In genomic region chr7:132723906-132724305, GRCm38 (mm10) we compare ENCODE assay signal across 8 mouse cellular contexts.
DNase-seq lines count a peak whose midpoint lies in the region; ATAC-seq and TF ChIP-seq lines count a peak whose summit lies in the region.

No protein-coding gene starts in this region.

- 0 out of 2 replicates have a peak, but pooled peaks have one; percentile 1 for TF ChIP-seq EP300 in liver, embryonic 14.5 days (IDR thresholded peaks at IDR 0.05; ENCODE audit: low read depth)

- no peak for TF ChIP-seq CTCF in liver, embryonic 14.5 days (IDR thresholded peaks at IDR 0.05; ENCODE audit: low read depth)

- intact Hi-C loops in heart, postnatal 36 days (cut with DNase I) = no loop called here

- H3K9ac ChIP-seq in liver, embryonic 14.5 days (replicated peaks) = no peak overlapping the region
- H3K9ac ChIP-seq in stomach, embryonic 15.5 days = no peak overlapping the region

- peak; percentile 29 for DNase-seq in urinary bladder, postnatal 25 days (ENCODE audit: low spot score)
- DNase-seq in urinary bladder, postnatal 4 days (ENCODE audit: low spot score in 2 of 2) = no peak
- DNase-seq in adrenal gland, postnatal 25 days = peak; percentile 72
- peak; percentile 99 for DNase-seq in fibroblast of lung, adult 2 months (ENCODE audit: low read depth)
- peak; percentile 82 to 84 for DNase-seq in heart, postnatal 36 days
- peak; percentile 81 to 86 (median 82) for DNase-seq in liver, embryonic 14.5 days (ENCODE audit: low read depth in 3 of 3, low spot score in 3 of 3)
- no peak for DNase-seq in layer of hippocampus, postnatal 14 days (ENCODE audit: low spot score in 2 of 2)

- H3K4me1 ChIP-seq in liver, embryonic 14.5 days (replicated peaks; ENCODE audit: control insufficient read depth in 2 of 2, insufficient read depth in 2 of 2, low read length in 1 of 2) = peaks cover 23 to 33% of the 10 kb centered on the region in 2 experiments
- H3K4me1 ChIP-seq in stomach, embryonic 15.5 days = peaks cover 14% of the 10 kb centered on the region; the same call in 1 of the 2 replicates

- no peaks in the 10 kb centered on the region for H3K27me3 ChIP-seq in liver, embryonic 14.5 days (ENCODE audit: control insufficient read depth, insufficient read depth, low read length)
- H3K27me3 ChIP-seq in stomach, embryonic 15.5 days (replicated peaks) = no peaks in the 10 kb centered on the region

- 44% methylated on average over 11 of the region's 11 CpGs for WGBS in liver, embryonic 14.5 days (ENCODE audit: insufficient replicate concordance)
- WGBS in stomach, embryonic 15.5 days = 82% methylated on average over 11 of the region's 11 CpGs

- H3K4me3 ChIP-seq in liver, embryonic 14.5 days (ENCODE audit: insufficient read depth in 1 of 2, low read depth in 2 of 2, low read length in 2 of 2) = no peak overlapping the region
- H3K4me3 ChIP-seq in stomach, embryonic 15.5 days (replicated peaks) = no peak overlapping the region

- peaks cover 12% of the 10 kb centered on the region for H3K36me3 ChIP-seq in liver, embryonic 14.5 days (replicated peaks; ENCODE audit: control insufficient read depth, insufficient read depth, low read depth)
- H3K36me3 ChIP-seq in stomach, embryonic 15.5 days = no peaks in the 10 kb centered on the region; the same call in 1 of the 2 replicates

- H3K4me2 ChIP-seq in liver, embryonic 14.5 days (ENCODE audit: low read depth) = peak overlapping the region; percentile 38
- no peak overlapping the region for H3K4me2 ChIP-seq in stomach, embryonic 15.5 days

- no peaks in the 10 kb centered on the region for H3K9me3 ChIP-seq in liver, embryonic 14.5 days (ENCODE audit: control insufficient read depth, low read length)
- no peaks in the 10 kb centered on the region for H3K9me3 ChIP-seq in stomach, embryonic 15.5 days

- peak; percentile 91 for ATAC-seq in liver, embryonic 14.5 days (ENCODE audit: insufficient read depth)
- peak; percentile 85 for ATAC-seq in stomach, embryonic 15.5 days (ENCODE audit: insufficient read depth, low FRiP score, low read depth)

- peak overlapping the region; percentile 38 for H3K27ac ChIP-seq in liver, embryonic 14.5 days
- H3K27ac ChIP-seq in stomach, embryonic 15.5 days = no peak overlapping the region

Comparison
In these comparisons a context has a peak if more than half of its experiments do, and no peak if none do; other contexts are left out.
1. DNase-seq: peak in urinary bladder, postnatal 25 days (single experiment), adrenal gland, postnatal 25 days (single experiment), fibroblast of lung, adult 2 months (single experiment), heart, postnatal 36 days (2 of 2) and liver, embryonic 14.5 days (3 of 3); none in urinary bladder, postnatal 4 days (0 of 2) and layer of hippocampus, postnatal 14 days (0 of 2).